Mouse (Mus musculus): ENCODE measurements at regions not wholly inside any gene's neighbourhood (a gene's known extent, or its start where the extent isn't known, plus 50 kb on each side); places are given as distances from the start of the nearest gene placed in this dataset.
"Not testable (repeated sequence)": the region's sequence is repeated elsewhere in the genome, so short reads cannot be mapped to it uniquely, and the experiment has no call there.

GRCm38 (mm10) chr2:160507371-160507770, 138.3 kb upstream of the Top1 start:
- no peak for DNase-seq (ENCODE audit: low spot score in 2 of 2)

DNA sequence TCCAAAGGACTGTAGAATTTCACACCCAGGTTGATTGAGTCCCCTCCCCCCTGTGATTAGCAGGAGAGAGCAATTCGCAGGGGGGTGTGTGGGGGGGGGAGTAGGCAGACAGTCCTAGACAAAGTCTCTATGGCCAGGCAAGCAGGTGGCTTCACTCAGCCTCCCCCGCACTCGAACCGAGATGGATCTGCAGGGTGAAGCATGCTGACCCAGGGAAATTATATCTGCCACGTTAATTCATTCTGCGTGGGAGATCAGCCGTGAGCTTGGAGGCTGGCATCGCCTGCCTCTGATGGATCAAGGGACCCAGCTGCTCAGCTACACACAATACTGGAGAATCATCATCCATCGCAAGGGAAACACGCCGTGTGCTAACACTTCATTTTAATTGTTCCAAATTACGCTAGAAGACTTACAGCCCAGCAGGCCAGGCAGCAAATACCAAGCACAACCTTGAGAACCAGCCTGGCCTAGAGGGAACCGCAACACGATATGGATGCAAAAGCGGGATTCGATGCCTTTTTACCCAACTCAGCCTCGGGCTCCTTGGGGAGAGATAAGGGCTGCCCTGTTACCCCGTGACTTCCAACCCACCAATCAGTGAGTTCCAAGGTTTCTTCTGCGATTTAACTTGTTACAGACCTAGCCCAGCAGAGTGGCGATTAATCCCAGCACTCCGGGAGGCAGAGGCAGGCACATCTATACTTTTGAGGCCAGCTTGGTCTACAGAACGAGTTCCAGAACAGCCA, 137.7 kb upstream of the Top1 start:
- DNase-seq (ENCODE audit: low spot score in 2 of 2): peak in 1 of 2 experiments; percentile 25

DNA sequence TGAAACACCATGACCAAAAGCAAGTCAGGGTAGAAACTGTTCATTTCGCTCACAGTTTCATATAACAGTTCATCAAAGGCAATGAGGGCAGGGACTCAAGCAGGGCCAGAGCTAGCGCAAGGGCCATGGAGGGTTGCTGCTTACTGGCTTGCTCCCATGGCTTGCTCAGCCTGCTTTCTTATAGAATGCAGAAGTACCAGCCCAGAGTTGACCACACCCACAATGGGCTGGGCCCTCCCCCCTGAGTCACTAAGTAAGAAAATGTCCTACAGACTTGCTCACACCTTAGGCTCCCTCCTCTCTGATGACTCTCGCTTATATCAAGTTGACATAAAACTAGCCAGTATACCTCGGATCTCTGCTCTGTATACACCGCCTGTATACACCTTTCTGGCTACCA, 135.5 kb upstream of the Top1 start:
- no peak for DNase-seq (ENCODE audit: low spot score in 2 of 2)

GRCm38 (mm10) chr2:160510635-160511421, 134.9 kb upstream of the Top1 start:
- DNase-seq (ENCODE audit: low spot score in 2 of 2): no peak

GRCm38 (mm10) chr2:160515621-160516020, 130.1 kb upstream of the Top1 start:
- DNase-seq (ENCODE audit: low spot score in 2 of 2): no peak

- no peak for DNase-seq (ENCODE audit: low spot score in 2 of 2)
Observed at GRCm38 (mm10) chr2:160516526-160516925, 129.2 kb upstream of the Top1 start.

DNA sequence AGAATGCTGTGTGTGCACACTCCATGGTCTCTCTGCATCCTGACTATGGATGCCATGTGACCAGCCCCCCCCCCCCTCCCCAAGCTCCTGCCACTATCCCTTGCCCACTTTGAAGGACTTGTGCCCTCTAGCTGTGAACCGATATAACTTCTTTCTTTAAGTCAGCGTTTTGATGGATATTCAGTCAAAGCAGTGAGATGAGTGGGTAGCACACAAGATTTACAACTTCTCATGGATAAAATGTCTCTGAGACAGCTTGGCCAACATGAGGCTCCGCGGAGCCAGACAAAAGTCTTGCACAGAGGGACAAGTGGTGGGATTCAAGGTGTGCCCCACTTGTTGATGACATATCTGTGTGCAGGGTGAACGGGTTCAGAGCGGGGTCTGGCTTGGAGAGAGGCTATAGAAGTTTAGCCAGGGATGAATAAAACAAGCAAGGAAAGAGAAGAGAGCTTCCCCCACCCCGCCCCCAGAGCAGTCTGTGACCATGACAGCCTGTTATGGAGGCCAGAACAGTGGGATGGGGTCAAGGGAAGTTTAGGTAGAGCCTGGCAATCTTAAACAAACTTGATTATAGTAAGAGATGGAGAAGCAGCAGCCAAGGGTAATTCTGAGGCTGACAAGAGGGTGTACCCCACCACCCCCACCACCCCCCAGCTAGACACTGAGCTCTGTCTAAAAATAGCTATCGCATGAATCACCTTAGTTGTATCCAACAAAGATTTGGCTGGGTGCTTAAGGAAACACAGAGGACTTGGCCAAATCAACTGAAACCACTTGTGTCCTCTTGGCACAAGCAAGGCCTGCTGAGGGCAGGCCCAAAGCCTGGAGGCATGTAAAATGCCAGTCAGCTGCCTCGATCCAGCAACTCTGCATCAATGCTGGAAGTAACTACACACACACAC, 120.1 kb upstream of the Top1 start:
- DNase-seq (ENCODE audit: low spot score in 2 of 2): no peak

DNA sequence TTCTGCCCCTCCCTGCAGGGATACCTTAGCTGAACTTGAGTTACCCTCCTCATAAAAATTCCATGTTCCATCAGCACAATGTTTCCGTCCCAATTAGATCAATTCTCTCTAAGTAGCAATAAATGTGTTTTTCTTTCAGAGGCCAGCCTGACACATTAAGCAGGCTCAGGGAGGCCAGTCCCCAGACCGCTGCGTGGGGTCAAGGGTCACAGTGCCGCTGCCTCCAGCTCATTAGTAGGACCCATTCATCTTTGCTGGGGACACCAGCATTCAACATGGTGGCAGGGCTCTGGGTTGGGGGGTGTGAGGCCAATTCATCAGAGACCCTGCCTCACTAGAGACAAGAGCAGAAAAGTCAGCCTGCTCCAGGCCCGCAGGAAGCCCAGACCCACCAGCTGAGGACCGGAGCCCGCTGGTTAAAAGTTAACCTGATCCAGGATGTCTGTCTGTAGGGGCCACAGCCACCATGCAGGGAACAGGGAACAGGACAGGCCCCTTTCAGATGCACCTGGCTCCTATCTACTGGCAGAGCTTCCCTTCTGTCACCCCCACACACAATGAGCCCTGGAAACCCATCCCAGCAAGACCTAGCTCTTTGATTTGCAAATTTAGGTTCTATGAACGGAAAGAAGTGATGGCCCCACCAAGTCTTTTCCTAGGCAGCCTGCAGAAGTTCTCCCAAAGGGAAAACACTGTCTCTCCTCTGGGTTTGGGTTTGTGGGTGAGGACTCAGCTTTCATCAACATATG, 119.1 kb upstream of the Top1 start:
- no peak for DNase-seq (ENCODE audit: low spot score in 2 of 2)

DNA sequence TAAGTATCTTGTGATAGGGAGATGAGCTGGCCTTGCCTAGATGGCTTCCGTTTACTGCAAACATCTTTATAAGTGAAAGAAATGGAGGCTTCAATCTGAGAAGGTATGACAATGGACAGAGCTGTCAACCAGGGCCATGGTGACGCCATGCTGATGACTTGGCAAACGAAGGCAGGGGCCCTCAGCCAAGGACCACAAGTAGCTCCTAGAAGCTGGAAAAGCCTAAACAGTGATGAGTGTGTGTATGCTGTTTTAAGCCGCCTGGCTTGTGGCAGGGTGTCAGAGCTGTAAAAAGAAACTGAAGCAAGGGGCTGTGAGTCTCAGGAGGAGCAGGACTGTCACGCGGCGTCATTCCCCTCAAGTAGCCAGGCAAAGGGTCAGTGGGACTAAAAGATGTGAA, 116.4 kb upstream of the Top1 start:
- no peak for DNase-seq (ENCODE audit: low spot score in 2 of 2)

DNA sequence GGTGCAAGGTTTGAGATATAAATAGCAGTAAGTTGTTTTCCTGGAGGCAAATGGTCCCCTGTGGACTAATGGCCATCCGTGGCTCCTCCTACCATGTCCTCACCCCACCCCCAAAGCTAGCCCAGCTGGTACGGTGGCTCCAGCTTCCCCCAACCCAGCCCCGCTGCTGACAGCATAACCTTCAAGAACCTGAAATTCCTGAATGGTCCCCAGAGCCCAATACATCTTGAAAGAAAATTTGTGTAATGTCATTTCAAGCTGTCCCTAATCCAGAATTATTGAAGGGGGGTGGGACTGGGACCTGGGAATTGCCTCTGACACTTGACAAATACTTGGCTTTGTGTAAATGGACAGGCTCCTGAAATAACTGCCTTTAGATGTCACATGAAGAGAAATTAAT, 115.3 kb upstream of the Top1 start:
- DNase-seq (ENCODE audit: low spot score in 2 of 2): no peak

- DNase-seq (ENCODE audit: low spot score in 2 of 2): no peak
Observed at GRCm38 (mm10) chr2:160537319-160537719, 108.4 kb upstream of the Top1 start.

GRCm38 (mm10) chr2:160545527-160545926, 100.2 kb upstream of the Top1 start:
- no peak for DNase-seq (ENCODE audit: low spot score in 2 of 2)

DNA sequence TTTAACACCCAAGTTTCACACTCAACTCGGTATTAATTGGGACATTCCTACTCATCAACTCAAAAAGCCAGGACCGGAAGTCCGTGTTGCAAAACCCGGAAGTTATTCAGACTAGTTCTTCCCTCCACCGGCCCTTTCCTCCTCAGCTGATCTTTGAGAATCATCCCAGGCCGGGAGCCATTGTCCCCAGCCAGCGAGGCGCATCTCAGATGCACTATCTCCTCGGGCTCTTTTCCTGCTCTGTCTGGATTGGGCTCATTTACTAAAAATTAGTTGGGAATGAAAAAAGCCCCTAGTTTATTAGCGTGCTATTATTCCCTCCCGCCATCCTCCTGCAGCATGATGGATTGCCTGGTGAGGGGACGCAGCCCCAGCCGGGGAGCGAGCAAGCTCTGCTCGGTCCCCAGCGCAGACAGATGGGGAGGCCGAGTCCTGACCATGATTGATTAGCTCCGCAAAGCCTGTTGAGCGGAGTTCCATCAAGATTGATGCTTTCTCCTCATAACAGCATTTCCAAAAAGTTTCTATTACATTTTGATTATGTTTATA, 93.5 kb upstream of the Top1 start:
- DNase-seq (ENCODE audit: low spot score in 2 of 2): no peak

GRCm38 (mm10) chr2:160561711-160562110, 84.0 kb upstream of the Top1 start:
- DNase-seq (ENCODE audit: low spot score in 2 of 2): no peak

DNA sequence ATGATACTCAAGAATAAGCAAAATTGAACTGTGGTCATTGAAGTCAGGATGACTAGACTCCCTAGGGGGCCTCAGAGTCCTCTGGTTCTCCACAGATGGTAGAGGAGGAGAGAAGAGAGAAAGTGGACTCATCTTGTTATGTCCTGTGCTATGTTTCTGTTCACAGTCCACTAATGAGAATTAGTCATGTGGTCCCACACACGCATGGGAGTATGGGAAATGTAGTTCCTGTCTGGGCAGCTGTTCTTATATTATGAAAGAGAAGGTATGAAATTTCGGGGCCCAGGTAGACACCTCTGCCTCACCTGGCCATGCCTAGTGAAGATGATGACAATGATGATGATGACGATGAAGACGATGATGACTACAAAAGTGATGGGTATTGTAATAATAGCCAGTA, 77.9 kb upstream of the Top1 start:
- no peak for DNase-seq (ENCODE audit: low spot score in 2 of 2)

GRCm38 (mm10) chr2:160569496-160569895, 76.2 kb upstream of the Top1 start:
- DNase-seq (ENCODE audit: low spot score in 2 of 2): no peak

DNA sequence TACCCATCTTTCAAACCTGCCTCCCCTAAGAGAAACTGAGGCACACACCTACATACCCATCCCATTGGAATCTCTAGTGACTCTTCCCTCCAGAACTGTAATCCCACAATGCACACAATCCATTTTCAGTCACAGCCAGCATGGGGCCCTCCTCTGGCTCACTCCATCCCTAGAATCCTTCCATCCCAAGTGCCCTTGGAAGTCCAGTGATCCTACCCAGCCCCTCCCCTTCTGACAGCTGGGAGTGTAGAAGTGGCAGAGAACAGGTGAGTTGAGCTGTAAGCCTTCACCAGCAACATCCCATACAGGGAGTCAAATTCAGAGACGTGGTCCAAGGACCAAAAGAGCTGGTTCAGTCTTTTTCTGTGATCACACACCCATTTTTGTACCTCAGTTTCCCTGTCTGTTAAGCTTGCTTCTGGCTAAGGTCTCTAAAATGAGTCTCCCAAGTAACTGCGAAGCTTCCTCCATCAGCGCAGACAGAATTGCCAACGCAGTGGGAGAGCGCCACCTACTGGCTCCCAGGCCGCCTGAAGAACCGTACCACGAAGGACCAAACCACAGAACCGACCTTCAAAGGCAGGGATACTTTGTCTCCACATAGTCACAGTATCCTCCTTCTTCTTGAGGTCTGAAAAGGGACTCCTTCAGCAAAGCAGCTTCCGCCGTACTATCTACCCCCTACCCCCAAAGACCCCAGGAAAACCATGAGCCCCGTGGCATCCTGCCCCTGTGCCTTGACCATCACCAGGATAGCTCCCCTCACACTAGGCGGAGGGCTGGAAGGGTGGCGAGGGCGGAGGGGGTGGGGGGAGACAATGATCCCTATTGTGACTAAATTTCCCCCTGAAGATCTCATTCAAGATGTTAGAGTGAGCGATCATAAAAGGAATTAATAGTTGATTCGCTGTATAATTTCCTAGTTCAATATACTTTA, 67.0 kb upstream of the Top1 start:
- DNase-seq (ENCODE audit: low spot score in 2 of 2): peak; percentile 89 to 93

DNA sequence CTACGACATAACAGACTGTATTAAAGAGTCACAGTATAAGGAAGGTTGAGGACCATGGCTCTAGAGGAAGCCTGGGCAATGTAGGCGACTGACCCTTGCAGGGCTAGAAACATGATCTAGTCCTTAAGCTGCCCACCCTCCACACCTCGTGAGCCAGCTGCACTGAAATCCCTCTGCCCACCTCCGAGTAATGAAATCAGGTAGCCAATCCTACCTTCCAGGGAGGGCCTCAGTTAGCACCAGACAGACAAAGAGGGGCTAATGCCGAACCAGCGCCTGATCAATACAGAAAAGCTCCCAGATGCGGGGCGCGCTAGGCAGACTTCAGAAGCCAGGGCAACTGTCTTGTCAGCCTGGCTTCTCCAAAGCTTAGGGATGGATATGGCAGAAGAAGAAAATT, 65.4 kb upstream of the Top1 start:
- no peak for DNase-seq (ENCODE audit: low spot score in 2 of 2)

DNA sequence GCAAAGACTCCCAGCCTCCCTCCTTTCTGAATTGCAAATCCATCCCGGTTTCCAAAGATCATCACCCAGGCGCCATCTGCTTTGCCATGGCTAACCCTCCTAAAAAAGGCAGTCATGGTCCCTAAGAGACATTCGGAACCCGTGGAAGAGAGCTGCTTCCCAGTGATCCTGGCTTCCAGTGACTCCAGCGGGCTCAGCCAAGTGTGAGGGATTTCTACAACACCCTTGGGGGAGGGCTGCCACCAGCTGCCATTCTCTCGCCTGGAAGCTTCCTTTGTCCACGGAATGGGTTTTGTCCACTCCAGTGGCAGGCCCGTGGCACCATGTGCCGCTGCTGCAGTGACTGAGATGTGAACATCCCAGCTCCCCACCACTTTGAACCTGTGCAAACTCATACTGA, 64.7 kb upstream of the Top1 start:
- DNase-seq (ENCODE audit: low spot score in 2 of 2): no peak

DNA sequence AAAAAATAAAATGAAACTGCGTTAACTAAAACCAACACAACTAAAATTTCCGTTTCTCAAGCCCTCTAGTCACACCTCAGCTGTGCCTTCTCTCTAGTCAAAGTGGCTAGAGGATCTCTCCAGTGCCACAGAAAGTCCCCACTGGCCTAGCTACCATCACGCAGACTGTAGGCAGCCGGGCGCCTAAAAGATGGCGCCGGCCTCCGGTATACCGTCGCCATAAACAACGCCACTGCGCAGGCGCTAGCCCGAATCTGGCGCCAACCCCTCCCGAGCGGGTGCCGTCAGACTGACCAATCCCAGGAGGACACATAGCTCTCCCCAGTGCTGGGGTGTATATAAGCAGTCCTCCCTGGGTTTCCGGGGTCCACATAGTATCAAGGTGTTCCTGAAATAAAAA, 62.7 kb upstream of the Top1 start:
- DNase-seq (ENCODE audit: low spot score in 2 of 2): not testable (repeated sequence)

All from cerebellum, postnatal 4 days (tissue).